Mouse (Mus musculus): ENCODE results near the gene Soat2. TPM values are rescaled to one million over a fixed set of nuclear protein-coding genes. Genes with fewer than 3 reads are reported as not detected.

Gene Soat2
- polyA plus RNA-seq, 1 experiment from 2014 or later: 0.09 TPM

DNA sequence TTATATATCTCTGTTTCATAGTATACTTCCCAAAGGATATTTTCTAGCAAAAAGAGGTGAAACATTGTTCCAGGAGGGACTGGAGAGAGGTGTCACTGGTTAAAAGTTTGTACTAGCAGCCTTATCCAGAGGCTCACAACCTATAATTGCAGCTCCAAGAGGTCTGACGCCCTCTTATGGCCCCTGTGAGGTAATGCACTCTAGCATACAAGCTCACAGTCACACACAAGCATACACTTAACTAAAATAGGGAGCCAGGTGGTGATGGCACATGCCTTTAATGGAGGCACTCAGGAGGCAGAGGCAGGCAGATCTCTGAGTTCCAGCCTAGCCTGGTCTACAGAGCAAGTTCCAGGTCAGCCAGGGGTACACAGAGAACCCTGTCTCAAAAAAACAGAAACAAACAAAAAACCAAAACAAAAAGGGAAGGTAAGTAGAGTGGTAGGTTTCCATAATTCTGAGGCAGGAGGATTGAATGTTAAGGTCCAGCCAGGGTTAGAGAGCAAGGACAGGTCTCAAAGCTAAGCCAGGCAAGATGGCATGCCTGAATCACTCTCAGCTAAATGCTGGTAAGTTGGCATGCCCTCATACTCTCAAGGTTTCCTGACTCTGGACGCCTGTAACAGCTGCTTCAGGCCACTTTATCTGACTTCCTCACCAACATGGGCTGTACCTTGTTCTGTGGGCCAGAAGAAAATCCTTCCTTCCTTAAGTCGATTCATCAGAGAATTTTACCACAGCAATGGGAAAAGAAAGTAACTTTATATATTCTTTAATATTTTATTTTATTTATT lies 13.8 kb downstream of the Soat2 start:
- no peak for ATAC-seq (ENCODE audit: low FRiP score)
- H3K27me3 ChIP-seq: no peaks in the 10 kb centered on the region

GRCm38 (mm10) chr15:102165468-102166100 lies 15.3 kb downstream of the Soat2 start:
- WGBS: 61% methylated on average over 4 of the region's 6 CpGs
- H3K27ac ChIP-seq: no peak overlapping the region
- H3K4me1 ChIP-seq: no peaks in the 10 kb centered on the region
- no peaks in the 10 kb centered on the region for H3K36me3 ChIP-seq
- H3K27me3 ChIP-seq: no peaks in the 10 kb centered on the region
- no peak overlapping the region for H3K4me2 ChIP-seq (replicated peaks)
- no peaks in the 10 kb centered on the region for H3K9me3 ChIP-seq (replicated peaks)
- no peak for ATAC-seq (ENCODE audit: low FRiP score)
- no peak overlapping the region for H3K4me3 ChIP-seq
- H3K9ac ChIP-seq: no peak overlapping the region

More for the DNA sequence above, 13.8 kb downstream of the Soat2 start:
- 56% methylated on average over 3 of the region's 3 CpGs for WGBS
- Histone ChIP-seq H3K4me3 (no peak overlapping the region), H3K9me3 (replicated peaks) (no peaks in the 10 kb centered on the region), H3K4me1 (no peaks in the 10 kb centered on the region), H3K9ac (no peak overlapping the region), H3K27ac (no peak overlapping the region), H3K36me3 (no peaks in the 10 kb centered on the region), H3K4me2 (replicated peaks) (no peak overlapping the region)

GRCm38 (mm10) chr15:102167620-102168021 lies 17.3 kb downstream of the Soat2 start:
- ATAC-seq (ENCODE audit: low FRiP score): no peak
- H3K4me3 ChIP-seq: no peak overlapping the region
- H3K9ac ChIP-seq: no peak overlapping the region
- WGBS: 53% methylated on average over 6 of the region's 6 CpGs
- H3K36me3 ChIP-seq: no peaks in the 10 kb centered on the region
- H3K4me2 ChIP-seq (replicated peaks): no peak overlapping the region
- H3K4me1 ChIP-seq: no peaks in the 10 kb centered on the region
- H3K9me3 ChIP-seq (replicated peaks): no peaks in the 10 kb centered on the region
- no peaks in the 10 kb centered on the region for H3K27me3 ChIP-seq
- H3K27ac ChIP-seq: no peak overlapping the region

- Histone ChIP-seq H3K4me2 (replicated peaks) (no peak overlapping the region), H3K4me1 (no peaks in the 10 kb centered on the region), H3K9me3 (replicated peaks) (no peaks in the 10 kb centered on the region), H3K9ac (no peak overlapping the region), H3K27ac (no peak overlapping the region), H3K36me3 (no peaks in the 10 kb centered on the region), H3K4me3 (no peak overlapping the region), H3K27me3 (no peaks in the 10 kb centered on the region)
- WGBS: 62% methylated on average over 2 of the region's 2 CpGs
- ATAC-seq (ENCODE audit: low FRiP score): no peak
Observed at GRCm38 (mm10) chr15:102169064-102169463, 18.7 kb downstream of the Soat2 start.

GRCm38 (mm10) chr15:102173581-102173980 lies 23.3 kb downstream of the Soat2 start:
- no peaks in the 10 kb centered on the region for H3K9me3 ChIP-seq (replicated peaks)
- no peak overlapping the region for H3K9ac ChIP-seq
- H3K36me3 ChIP-seq: no peaks in the 10 kb centered on the region
- H3K4me1 ChIP-seq: no peaks in the 10 kb centered on the region
- H3K4me3 ChIP-seq: no peak overlapping the region
- no peak overlapping the region for H3K4me2 ChIP-seq (replicated peaks)
- no peaks in the 10 kb centered on the region for H3K27me3 ChIP-seq
- ATAC-seq (ENCODE audit: low FRiP score): no peak
- no peak overlapping the region for H3K27ac ChIP-seq
- 92% methylated on average over 3 of the region's 3 CpGs for WGBS

- Histone ChIP-seq H3K9me3 (replicated peaks) (no peaks in the 10 kb centered on the region), H3K27me3 (no peaks in the 10 kb centered on the region), H3K9ac (no peak overlapping the region), H3K36me3 (no peaks in the 10 kb centered on the region), H3K27ac (no peak overlapping the region), H3K4me3 (no peak overlapping the region), H3K4me2 (replicated peaks) (no peak overlapping the region), H3K4me1 (no peaks in the 10 kb centered on the region)
- WGBS: 87% methylated on average over 16 of the region's 16 CpGs
- ATAC-seq (ENCODE audit: low FRiP score): no peak
Observed at GRCm38 (mm10) chr15:102175736-102176319, 25.5 kb downstream of the Soat2 start.

- 92% methylated on average over 7 of the region's 7 CpGs for WGBS
- H3K36me3 ChIP-seq: no peaks in the 10 kb centered on the region
- no peaks in the 10 kb centered on the region for H3K9me3 ChIP-seq (replicated peaks)
- no peak overlapping the region for H3K9ac ChIP-seq
- ATAC-seq (ENCODE audit: low FRiP score): no peak
- H3K27ac ChIP-seq: no peak overlapping the region
- H3K4me2 ChIP-seq (replicated peaks): no peak overlapping the region
- H3K4me1 ChIP-seq: no peaks in the 10 kb centered on the region
- H3K4me3 ChIP-seq: no peak overlapping the region
- no peaks in the 10 kb centered on the region for H3K27me3 ChIP-seq
Observed at GRCm38 (mm10) chr15:102176571-102177316, 26.4 kb downstream of the Soat2 start.

- H3K27ac ChIP-seq: no peak overlapping the region
- H3K9me3 ChIP-seq (replicated peaks): no peaks in the 10 kb centered on the region
- H3K36me3 ChIP-seq: no peaks in the 10 kb centered on the region
- no peak overlapping the region for H3K4me3 ChIP-seq
- no peak for ATAC-seq (ENCODE audit: low FRiP score)
- H3K9ac ChIP-seq: no peak overlapping the region
- no peaks in the 10 kb centered on the region for H3K27me3 ChIP-seq
- no peaks in the 10 kb centered on the region for H3K4me1 ChIP-seq
- 89% methylated on average over 8 of the region's 8 CpGs for WGBS
- H3K4me2 ChIP-seq (replicated peaks): no peak overlapping the region
Observed at GRCm38 (mm10) chr15:102177417-102177816, 27.1 kb downstream of the Soat2 start.

DNA sequence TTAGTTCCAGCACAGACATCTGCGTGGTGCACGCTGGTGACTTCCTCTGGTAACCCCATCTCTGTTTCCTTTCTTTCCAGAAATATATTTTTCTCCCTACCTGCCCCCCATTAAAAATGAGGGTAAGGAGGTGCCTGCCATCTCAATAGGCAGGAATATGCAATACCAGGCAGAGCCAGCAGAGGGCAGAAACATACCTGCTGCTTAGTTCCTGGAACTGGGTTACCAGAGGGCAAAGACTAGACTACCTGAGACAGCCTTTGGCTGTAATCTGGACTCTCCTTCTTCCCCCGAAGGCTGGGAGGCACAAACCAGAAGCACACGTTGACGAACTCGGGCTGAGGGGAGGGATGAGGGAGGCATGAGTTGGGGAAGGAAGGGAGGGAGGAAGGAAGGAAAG lies 28.0 kb downstream of the Soat2 start:
- ATAC-seq (ENCODE audit: low FRiP score): no peak
- 33% methylated on average over 3 of the region's 6 CpGs for WGBS
- Histone ChIP-seq H3K4me1 (no peaks in the 10 kb centered on the region), H3K9ac (no peak overlapping the region), H3K9me3 (replicated peaks) (no peaks in the 10 kb centered on the region), H3K27me3 (no peaks in the 10 kb centered on the region), H3K27ac (no peak overlapping the region), H3K4me3 (no peak overlapping the region), H3K4me2 (replicated peaks) (no peak overlapping the region), H3K36me3 (no peaks in the 10 kb centered on the region)

- no peak overlapping the region for H3K4me2 ChIP-seq (replicated peaks)
- no peaks in the 10 kb centered on the region for H3K27me3 ChIP-seq
- no peaks in the 10 kb centered on the region for H3K9me3 ChIP-seq (replicated peaks)
- no peaks in the 10 kb centered on the region for H3K4me1 ChIP-seq
- H3K4me3 ChIP-seq: no peak overlapping the region
- no peak overlapping the region for H3K27ac ChIP-seq
- no peak for ATAC-seq (ENCODE audit: low FRiP score)
- 80% methylated on average over 9 of the region's 9 CpGs for WGBS
- H3K9ac ChIP-seq: no peak overlapping the region
- H3K36me3 ChIP-seq: peaks cover 3% of the 10 kb centered on the region; the same call in 1 of the 2 replicates
Observed at GRCm38 (mm10) chr15:102179106-102179505, 28.8 kb downstream of the Soat2 start.

DNA sequence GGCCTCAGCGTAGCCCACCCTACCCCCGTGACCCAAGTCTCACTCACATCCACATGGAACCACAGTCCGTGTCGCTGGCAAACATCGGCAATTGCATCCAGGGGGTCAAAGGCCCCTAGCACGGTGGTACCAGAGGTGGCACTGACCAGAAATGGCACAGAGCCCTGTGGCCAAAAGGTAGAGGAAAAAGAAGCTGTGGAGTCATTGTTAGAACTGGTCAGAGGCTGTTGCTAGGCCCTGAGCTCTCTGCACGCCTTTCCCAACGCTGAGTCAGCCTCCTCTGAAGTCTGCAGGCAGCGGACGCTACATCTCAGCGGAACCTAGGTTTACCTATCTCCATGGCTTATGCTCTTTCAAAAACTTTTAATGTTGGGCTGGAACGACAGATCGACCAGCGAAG lies 29.6 kb downstream of the Soat2 start:
- 90% methylated on average over 14 of the region's 14 CpGs for WGBS
- no peak for ATAC-seq (ENCODE audit: low FRiP score)

DNA sequence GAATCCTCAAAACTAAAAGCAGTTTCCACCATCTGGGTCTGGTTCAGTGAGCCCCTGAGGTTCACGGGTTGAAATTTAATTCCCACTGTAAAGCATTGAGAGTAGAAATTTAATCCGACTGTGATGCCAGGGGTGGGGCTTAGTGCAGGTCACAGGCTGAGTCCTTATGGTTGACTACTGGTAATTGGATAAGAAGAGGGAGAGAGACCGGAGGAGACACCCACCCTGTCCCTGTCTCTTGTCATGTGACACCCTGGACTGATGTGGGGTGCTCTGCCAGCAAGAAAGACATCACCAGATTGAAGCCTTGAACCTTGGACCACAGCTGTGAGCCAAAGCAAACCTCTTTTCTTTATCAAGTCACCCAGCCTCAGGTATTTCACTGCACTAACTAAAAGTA lies 32.8 kb downstream of the Soat2 start:
- WGBS: 81% methylated on average over 3 of the region's 3 CpGs
- Histone ChIP-seq H3K9ac (no peak overlapping the region), H3K36me3 (peaks cover 16% of the 10 kb centered on the region), H3K4me1 (no peaks in the 10 kb centered on the region), H3K4me2 (replicated peaks) (no peak overlapping the region), H3K27me3 (no peaks in the 10 kb centered on the region), H3K27ac (no peak overlapping the region), H3K9me3 (replicated peaks) (no peaks in the 10 kb centered on the region), H3K4me3 (no peak overlapping the region)
- no peak for ATAC-seq (ENCODE audit: low FRiP score)

More for the DNA sequence above, 29.6 kb downstream of the Soat2 start:
- Histone ChIP-seq H3K4me3 (no peak overlapping the region), H3K27ac (no peak overlapping the region), H3K9ac (no peak overlapping the region), H3K4me1 (no peaks in the 10 kb centered on the region), H3K36me3 (peaks cover 3% of the 10 kb centered on the region; the same call in 1 of the 2 replicates), H3K4me2 (replicated peaks) (no peak overlapping the region), H3K27me3 (no peaks in the 10 kb centered on the region), H3K9me3 (replicated peaks) (no peaks in the 10 kb centered on the region)
